ENCODE assay signal across 10 mouse cellular contexts in genomic region chr5:116461354-116462042, GRCm38 (mm10). TPM values are rescaled to one million over a fixed set of nuclear protein-coding genes. Genes with fewer than 3 reads are reported as not detected.
DNase-seq lines count a peak whose midpoint lies in the region; ATAC-seq and TF ChIP-seq lines count a peak whose summit lies in the region.
"Had no signal": no experiment of that assay in that cellular context is flagged by ENCODE, and none has a peak within 500 bp of the region (broad histone marks: within the 10 kb centered on the region; RNA-seq: fewer than 3 reads in every experiment).

No protein-coding gene starts in this region.

- no peak overlapping the region for H3K4me3 ChIP-seq in cerebellum, adult 2 months (replicated peaks; ENCODE audit: insufficient read depth, low read depth, low read length)
- H3K4me3 ChIP-seq in midbrain, embryonic 10.5 days, result no peak overlapping the region
- H3K4me3 ChIP-seq in midbrain, embryonic 16.5 days (ENCODE audit: low read depth, low read length), result no peak overlapping the region
- H3K4me3 ChIP-seq in limb, embryonic 11.5 days (ENCODE audit: low read depth, low read length), result no peak overlapping the region
- H3K4me3 ChIP-seq in small intestine, adult 2 months (ENCODE audit: low read depth, low read length), result no peak overlapping the region

- H3K4me1 ChIP-seq in cerebellum, adult 2 months (ENCODE audit: control insufficient read depth, insufficient read depth, low read length), result peaks cover 2% of the 10 kb centered on the region; the same call in 1 of the 2 replicates
- peaks cover 10% of the 10 kb centered on the region for H3K4me1 ChIP-seq in midbrain, embryonic 10.5 days
- H3K4me1 ChIP-seq in midbrain, embryonic 16.5 days (ENCODE audit: control insufficient read depth, insufficient read depth, low read length), result peaks cover 10% of the 10 kb centered on the region
- peaks cover 6% of the 10 kb centered on the region; the same call in 1 of the 2 replicates for H3K4me1 ChIP-seq in limb, embryonic 11.5 days (ENCODE audit: control insufficient read depth, insufficient read depth, low read length)
- no peaks in the 10 kb centered on the region for H3K4me1 ChIP-seq in small intestine, adult 2 months (ENCODE audit: control insufficient read depth, insufficient read depth, insufficient read length, low read length)

- H3K9ac ChIP-seq in midbrain, embryonic 16.5 days (ENCODE audit: low read depth, low read length), result no peak overlapping the region
- H3K9ac ChIP-seq in limb, embryonic 11.5 days (ENCODE audit: low read length), result no peak overlapping the region

- intact Hi-C loops in left cerebral cortex, postnatal 25 days (cut with DNase I), result no loop called here

- H3K36me3 ChIP-seq in midbrain, embryonic 10.5 days, result peaks cover 57% of the 10 kb centered on the region
- peaks cover 26% of the 10 kb centered on the region for H3K36me3 ChIP-seq in midbrain, embryonic 16.5 days (ENCODE audit: control insufficient read depth, insufficient read depth, low read length)
- no peaks in the 10 kb centered on the region for H3K36me3 ChIP-seq in limb, embryonic 11.5 days (ENCODE audit: control insufficient read depth, insufficient read depth, low read length)
- H3K36me3 ChIP-seq in small intestine, adult 2 months (ENCODE audit: control insufficient read depth, insufficient read depth, low read length), result no peaks in the 10 kb centered on the region

- no peak for DNase-seq in cerebellum, adult 2 months
- DNase-seq in midbrain, embryonic 10.5 days (ENCODE audit: low spot score), result peak; percentile 41
- peak; percentile 63 for DNase-seq in limb, embryonic 11.5 days (ENCODE audit: low spot score)
- no peak for DNase-seq in left cerebral cortex, postnatal 25 days (ENCODE audit: low spot score in 2 of 2)
- DNase-seq in MN1 (ENCODE audit: low spot score), result no peak
- DNase-seq: cerebellum, adult 11 months; heart, postnatal 36 days had no signal

- ATAC-seq in cerebellum, adult (ENCODE audit: insufficient number of reproducible peaks, low FRiP score, low TSS enrichment), result no peak
- ATAC-seq in midbrain, embryonic 16.5 days, result no peak
- no peak for ATAC-seq in limb, embryonic 11.5 days (ENCODE audit: insufficient number of reproducible peaks, low FRiP score, low TSS enrichment, low read depth)

- H3K4me2 ChIP-seq in midbrain, embryonic 16.5 days (ENCODE audit: low read length), result no peak overlapping the region
- H3K4me2 ChIP-seq in limb, embryonic 11.5 days (ENCODE audit: low read depth, severe bottlenecking), result no peak overlapping the region

- H3K27ac ChIP-seq in cerebellum, adult 2 months (ENCODE audit: insufficient read depth, low read length), result no peak overlapping the region
- H3K27ac ChIP-seq in midbrain, embryonic 10.5 days (replicated peaks), result no peak overlapping the region
- no peak overlapping the region for H3K27ac ChIP-seq in midbrain, embryonic 16.5 days (ENCODE audit: low read length)
- H3K27ac ChIP-seq in limb, embryonic 11.5 days (replicated peaks; ENCODE audit: low read depth, low read length), result no peak overlapping the region
- H3K27ac ChIP-seq in small intestine, adult 2 months (ENCODE audit: insufficient read depth, low read depth, low read length), result no peak overlapping the region

- H3K27me3 ChIP-seq in cerebellum, adult 2 months (ENCODE audit: control insufficient read depth, insufficient read depth, low read length), result no peaks in the 10 kb centered on the region
- H3K27me3 ChIP-seq in midbrain, embryonic 10.5 days (ENCODE audit: low read depth, poor library complexity, severe bottlenecking), result no peaks in the 10 kb centered on the region
- no peaks in the 10 kb centered on the region for H3K27me3 ChIP-seq in midbrain, embryonic 16.5 days (ENCODE audit: control insufficient read depth, insufficient read depth, low read depth, low read length)
- no peaks in the 10 kb centered on the region for H3K27me3 ChIP-seq in limb, embryonic 11.5 days (ENCODE audit: control insufficient read depth, insufficient read depth, low read length)
- no peaks in the 10 kb centered on the region; the same call in 1 of the 2 replicates for H3K27me3 ChIP-seq in small intestine, adult 2 months (ENCODE audit: control insufficient read depth, insufficient read depth, low read length)

- peaks cover 18% of the 10 kb centered on the region for H3K9me3 ChIP-seq in midbrain, embryonic 10.5 days (replicated peaks)
- H3K9me3 ChIP-seq in midbrain, embryonic 16.5 days (replicated peaks; ENCODE audit: control insufficient read depth, low read length, poor library complexity, severe bottlenecking), result peaks cover 15% of the 10 kb centered on the region; the same call in 1 of the 2 replicates
- no peaks in the 10 kb centered on the region for H3K9me3 ChIP-seq in limb, embryonic 11.5 days (ENCODE audit: control insufficient read depth, low read length)

- TF ChIP-seq CTCF in cerebellum, adult 2 months (IDR thresholded peaks at IDR 0.05; ENCODE audit: borderline replicate concordance, insufficient read depth, low read depth, low read length), result peak; percentile 62
- peak; percentile 28; the same call in 1 of the 2 replicates for TF ChIP-seq CTCF in small intestine, adult 2 months (IDR thresholded peaks at IDR 0.05; ENCODE audit: extremely low read depth, insufficient read length, insufficient replicate concordance, low read depth, low read length)

- 55% methylated on average over 11 of the region's 11 CpGs for WGBS in cerebellum, adult 2 months
- 51% methylated on average over 11 of the region's 11 CpGs for WGBS in midbrain, embryonic 10.5 days
- 35% methylated on average over 11 of the region's 11 CpGs for WGBS in midbrain, embryonic 16.5 days
- 28% methylated on average over 11 of the region's 11 CpGs for WGBS in limb, embryonic 11.5 days
- 72% methylated on average over 11 of the region's 11 CpGs for WGBS in small intestine, adult 2 months

- no peak for TF ChIP-seq POLR2A in cerebellum, adult 2 months (IDR thresholded peaks at IDR 0.05; ENCODE audit: borderline replicate concordance, insufficient read depth, low read length)
- TF ChIP-seq POLR2A in small intestine, adult 2 months (IDR thresholded peaks at IDR 0.05; ENCODE audit: low read depth, low read length), result no peak

RNA-seq across cellular contexts. Expression of gene Hspb8, which starts 38.8 kb away (rescaled TPM):
- 29.5 and 32.1 TPM in 2 replicates for polyA plus RNA-seq in cerebellum, adult 2 months (2012; rRNA removed)
- 6.9 and 7.5 TPM in 2 replicates for polyA plus RNA-seq in midbrain, embryonic 10.5 days (2016; fragmentation: Nextera tagmentation; extraction: Ambion mirVana)
- 3.7 and 4.2 TPM in 2 replicates for polyA plus RNA-seq in midbrain, embryonic 16.5 days (2015; fragmentation: Nextera tagmentation; extraction: Ambion mirVana)
- 10.4 and 11.8 TPM in 2 replicates for polyA plus RNA-seq in limb, embryonic 11.5 days (2014; fragmentation: Nextera tagmentation; extraction: Ambion mirVana)
- 7.6 and 7.8 TPM in 2 replicates for polyA plus RNA-seq in small intestine, adult 2 months (2012; rRNA removed)
- 10 to 100 TPM; 11.7 to 12.5 TPM for total RNA-seq in left cerebral cortex, postnatal 25 days (2021)

Comparison
In these comparisons a context has a peak if more than half of its experiments do, and no peak if none do; other contexts are left out.
1. DNase-seq: peak in midbrain, embryonic 10.5 days (single experiment) and limb, embryonic 11.5 days (single experiment); none in cerebellum, adult 2 months (0 of 2), left cerebral cortex, postnatal 25 days (0 of 2) and MN1 (single experiment).